Mouse (Mus musculus): Measurements from ENCODE around the gene Apln. TPM values are rescaled to one million over a fixed set of nuclear protein-coding genes. Genes with fewer than 3 reads are reported as not detected.

Gene Apln
- polyA plus RNA-seq, 2 experiments, result 7.8 to 10.6 TPM

DNA sequence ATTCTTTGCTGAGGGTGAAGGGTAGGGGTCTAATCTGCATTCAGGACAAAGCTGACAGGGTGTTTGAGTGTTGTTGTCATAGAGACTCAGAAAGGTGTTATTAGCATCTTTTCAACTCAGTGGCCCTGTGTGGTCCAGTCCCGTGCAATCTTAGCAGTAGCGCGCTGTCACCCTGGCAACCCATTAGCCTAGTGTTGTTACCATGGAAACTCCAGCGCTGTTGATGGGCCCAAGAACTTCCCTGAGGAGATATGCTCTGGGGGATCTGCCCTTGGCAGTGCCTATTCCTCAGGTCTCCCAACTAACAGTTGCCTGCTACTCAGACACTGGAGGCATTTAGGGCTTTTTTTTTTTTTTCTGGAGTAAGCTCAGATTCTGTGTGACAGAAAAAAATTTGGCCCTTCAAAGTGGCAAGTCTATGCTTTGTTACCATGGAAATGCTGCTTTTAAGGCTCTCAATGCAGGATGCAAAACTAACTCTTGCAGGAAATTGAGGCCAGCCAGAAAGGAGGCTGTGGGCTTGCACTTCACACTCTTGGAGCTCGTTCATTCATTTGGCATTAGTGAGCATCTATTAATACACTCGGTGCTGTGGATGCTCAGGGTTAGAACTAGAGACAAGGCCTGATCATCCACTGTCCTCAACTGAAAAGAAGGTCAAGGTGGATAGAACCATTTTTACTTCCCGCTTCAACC is 17.6 kb downstream of the Apln start:
- no peak for ATAC-seq (ENCODE audit: low FRiP score, low read depth)
- no peak for DNase-seq (ENCODE audit: low spot score)
- Histone ChIP-seq H3K4me3 (replicated peaks; ENCODE audit: low read length) (no peak overlapping the region), H3K4me2 (replicated peaks; ENCODE audit: low read depth, low read length, severe bottlenecking) (no peak overlapping the region), H3K9ac (ENCODE audit: low read depth, low read length, severe bottlenecking) (no peak overlapping the region), H3K4me1 (ENCODE audit: control insufficient read depth, insufficient read depth, low read length) (no peaks in the 10 kb centered on the region), H3K27me3 (ENCODE audit: control insufficient read depth, insufficient read depth, low read length) (no peaks in the 10 kb centered on the region), H3K9me3 (ENCODE audit: control insufficient read depth, low read length) (no peaks in the 10 kb centered on the region), H3K27ac (replicated peaks; ENCODE audit: low read depth, low read length) (no peak overlapping the region), H3K36me3 (ENCODE audit: control insufficient read depth, insufficient read depth, low read length) (no peaks in the 10 kb centered on the region)
- TF ChIP-seq POLR2A (IDR thresholded peaks at IDR 0.05; ENCODE audit: borderline replicate concordance, extremely low read depth, insufficient read depth, insufficient read length), result no peak
- whole genome bisulfite sequencing, result 53% methylated on average over 7 of the region's 7 CpGs

DNA sequence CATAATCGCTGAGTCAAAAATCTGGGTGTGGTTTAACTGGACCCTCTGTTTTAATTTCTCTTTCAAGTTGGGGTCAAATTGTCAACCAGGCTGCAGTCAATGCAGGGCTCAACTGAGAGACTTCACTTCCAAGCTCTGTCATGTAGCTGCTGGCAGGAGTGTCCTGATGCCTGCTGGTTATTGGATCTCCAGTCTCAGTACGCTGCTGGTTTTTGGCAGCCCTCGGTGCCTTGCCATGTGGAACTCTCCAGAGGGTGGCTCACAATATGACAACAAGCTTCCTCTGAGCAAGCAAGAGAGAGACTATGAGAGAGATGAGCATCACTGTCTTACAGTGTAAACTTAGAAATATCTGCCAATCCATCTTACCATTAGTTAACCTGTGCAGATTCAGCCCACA is 23.0 kb downstream of the Apln start:
- no peak for ATAC-seq (ENCODE audit: low FRiP score, low read depth)
- no peak overlapping the region for H3K9ac ChIP-seq (ENCODE audit: low read depth, low read length, severe bottlenecking)
- H3K9me3 ChIP-seq (ENCODE audit: control insufficient read depth, low read length), result no peaks in the 10 kb centered on the region
- H3K4me2 ChIP-seq (replicated peaks; ENCODE audit: low read depth, low read length, severe bottlenecking), result no peak overlapping the region
- H3K4me3 ChIP-seq (replicated peaks; ENCODE audit: low read length), result no peak overlapping the region
- no peaks in the 10 kb centered on the region for H3K36me3 ChIP-seq (ENCODE audit: control insufficient read depth, insufficient read depth, low read length)
- WGBS, result 88% methylated on average over 3 of the region's 3 CpGs
- H3K27ac ChIP-seq (replicated peaks; ENCODE audit: low read depth, low read length), result no peak overlapping the region
- DNase-seq (ENCODE audit: low spot score), result no peak
- H3K27me3 ChIP-seq (ENCODE audit: control insufficient read depth, insufficient read depth, low read length), result no peaks in the 10 kb centered on the region
- no peaks in the 10 kb centered on the region for H3K4me1 ChIP-seq (ENCODE audit: control insufficient read depth, insufficient read depth, low read length)
- TF ChIP-seq POLR2A (IDR thresholded peaks at IDR 0.05; ENCODE audit: borderline replicate concordance, extremely low read depth, insufficient read depth, insufficient read length), result no peak

DNA sequence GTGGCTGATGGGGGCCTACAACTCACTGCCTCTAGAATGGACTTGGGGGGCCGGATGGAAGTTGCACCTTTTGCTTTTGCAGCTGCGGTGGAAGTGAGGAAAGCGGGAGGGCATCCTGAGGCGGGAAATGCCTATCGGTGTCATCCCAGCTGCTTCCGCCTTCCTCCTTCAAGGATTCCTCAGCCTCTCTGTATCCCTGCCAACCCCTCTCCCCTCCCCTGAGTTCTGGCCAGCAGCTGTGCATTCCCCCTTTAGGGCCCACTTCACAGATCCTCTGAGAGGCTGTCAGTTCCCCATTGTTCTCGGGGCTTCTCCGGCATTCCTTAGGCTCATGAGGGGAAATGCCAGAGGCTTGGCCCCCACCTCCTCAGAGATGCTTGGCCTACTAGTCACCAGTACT is 28.6 kb downstream of the Apln start:
- H3K27ac ChIP-seq (replicated peaks; ENCODE audit: low read depth, low read length), result no peak overlapping the region
- TF ChIP-seq POLR2A (IDR thresholded peaks at IDR 0.05; ENCODE audit: borderline replicate concordance, extremely low read depth, insufficient read depth, insufficient read length), result no peak
- WGBS, result 60% methylated on average over 8 of the region's 8 CpGs
- H3K4me2 ChIP-seq (replicated peaks; ENCODE audit: low read depth, low read length, severe bottlenecking), result no peak overlapping the region
- H3K9me3 ChIP-seq (ENCODE audit: control insufficient read depth, low read length), result no peaks in the 10 kb centered on the region
- no peaks in the 10 kb centered on the region for H3K27me3 ChIP-seq (ENCODE audit: control insufficient read depth, insufficient read depth, low read length)
- no peak overlapping the region for H3K4me3 ChIP-seq (replicated peaks; ENCODE audit: low read length)
- no peak overlapping the region for H3K9ac ChIP-seq (ENCODE audit: low read depth, low read length, severe bottlenecking)
- H3K36me3 ChIP-seq (ENCODE audit: control insufficient read depth, insufficient read depth, low read length), result no peaks in the 10 kb centered on the region
- H3K4me1 ChIP-seq (ENCODE audit: control insufficient read depth, insufficient read depth, low read length), result no peaks in the 10 kb centered on the region
- ATAC-seq (ENCODE audit: low FRiP score, low read depth), result no peak
- peak; percentile 11 for DNase-seq (ENCODE audit: low spot score)

- Histone ChIP-seq H3K27me3 (ENCODE audit: control insufficient read depth, insufficient read depth, low read length) (no peaks in the 10 kb centered on the region), H3K4me3 (replicated peaks; ENCODE audit: low read length) (no peak overlapping the region), H3K4me1 (ENCODE audit: control insufficient read depth, insufficient read depth, low read length) (no peaks in the 10 kb centered on the region), H3K9ac (ENCODE audit: low read depth, low read length, severe bottlenecking) (no peak overlapping the region), H3K4me2 (replicated peaks; ENCODE audit: low read depth, low read length, severe bottlenecking) (no peak overlapping the region), H3K9me3 (ENCODE audit: control insufficient read depth, low read length) (no peaks in the 10 kb centered on the region), H3K27ac (replicated peaks; ENCODE audit: low read depth, low read length) (no peak overlapping the region), H3K36me3 (ENCODE audit: control insufficient read depth, insufficient read depth, low read length) (no peaks in the 10 kb centered on the region)
- DNase-seq (ENCODE audit: low spot score) (no peak), ATAC-seq (ENCODE audit: low FRiP score, low read depth) (no peak)
- TF ChIP-seq POLR2A (IDR thresholded peaks at IDR 0.05; ENCODE audit: borderline replicate concordance, extremely low read depth, insufficient read depth, insufficient read length), result no peak
- 69% methylated on average over 1 of the region's 1 CpGs for WGBS
These were observed 29.9 kb downstream of the Apln start for GRCm38 (mm10) chrX:48004786-48005185.

DNA sequence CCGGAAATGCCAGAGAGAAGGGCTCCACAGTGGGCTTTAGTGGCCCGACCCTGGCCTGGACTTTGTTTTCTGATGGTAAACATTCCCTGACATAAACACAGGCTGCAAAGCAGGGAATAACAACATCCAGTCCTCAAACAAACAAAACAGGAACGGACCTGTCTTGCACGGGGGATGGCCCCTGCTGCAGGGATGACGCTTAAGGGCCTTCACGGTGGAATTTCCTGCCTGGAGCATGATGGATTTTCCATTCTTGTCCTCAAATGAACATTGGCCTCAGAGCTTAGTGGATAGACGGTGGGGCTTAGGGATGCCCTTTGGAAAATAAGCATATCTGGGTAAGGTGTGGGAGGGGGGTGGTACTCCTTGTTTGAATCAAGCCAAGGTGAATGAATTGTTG is 33.5 kb downstream of the Apln start:
- Histone ChIP-seq H3K27me3 (ENCODE audit: control insufficient read depth, insufficient read depth, low read length) (no peaks in the 10 kb centered on the region), H3K4me1 (ENCODE audit: control insufficient read depth, insufficient read depth, low read length) (no peaks in the 10 kb centered on the region)

More for the DNA sequence above, 33.5 kb downstream of the Apln start:
- no peak overlapping the region for H3K9ac ChIP-seq (ENCODE audit: low read depth, low read length, severe bottlenecking)
- 50% methylated on average over 7 of the region's 7 CpGs for WGBS
- H3K9me3 ChIP-seq (ENCODE audit: control insufficient read depth, low read length), result no peaks in the 10 kb centered on the region
- no peak for TF ChIP-seq POLR2A (IDR thresholded peaks at IDR 0.05; ENCODE audit: borderline replicate concordance, extremely low read depth, insufficient read depth, insufficient read length)
- no peak overlapping the region for H3K27ac ChIP-seq (replicated peaks; ENCODE audit: low read depth, low read length)
- H3K4me2 ChIP-seq (replicated peaks; ENCODE audit: low read depth, low read length, severe bottlenecking), result no peak overlapping the region
- DNase-seq (ENCODE audit: low spot score) (no peak), ATAC-seq (ENCODE audit: low FRiP score, low read depth) (no peak)
- no peak overlapping the region for H3K4me3 ChIP-seq (replicated peaks; ENCODE audit: low read length)
- no peaks in the 10 kb centered on the region for H3K36me3 ChIP-seq (ENCODE audit: control insufficient read depth, insufficient read depth, low read length)

Data from limb, embryonic 14.5 days (tissue).